Mouse (Mus musculus): ENCODE measurements at regions not wholly inside any gene's neighbourhood (a gene's known extent, or its start where the extent isn't known, plus 50 kb on each side); places are given as distances from the start of the nearest gene placed in this dataset.

GRCm38 (mm10) chr5:120020748-120021147 lies 95.5 kb upstream of the Rbm19 start:
- no peak for ATAC-seq (replicated peaks; ENCODE audit: low FRiP score, low TSS enrichment, poor library complexity, severe bottlenecking)

- no peak for ATAC-seq (replicated peaks; ENCODE audit: low FRiP score, low TSS enrichment, poor library complexity, severe bottlenecking)
These were observed 94.0 kb upstream of the Rbm19 start for GRCm38 (mm10) chr5:120022276-120022675.

- no peak for ATAC-seq (replicated peaks; ENCODE audit: low FRiP score, low TSS enrichment, poor library complexity, severe bottlenecking)
These were observed 92.2 kb upstream of the Rbm19 start for GRCm38 (mm10) chr5:120024071-120024470.

GRCm38 (mm10) chr5:120025212-120025611 lies 91.1 kb upstream of the Rbm19 start:
- ATAC-seq (replicated peaks; ENCODE audit: low FRiP score, low TSS enrichment, poor library complexity, severe bottlenecking): no peak

GRCm38 (mm10) chr5:120030904-120031303 lies 85.4 kb upstream of the Rbm19 start:
- no peak for ATAC-seq (replicated peaks; ENCODE audit: low FRiP score, low TSS enrichment, poor library complexity, severe bottlenecking)

GRCm38 (mm10) chr5:120031614-120032013 lies 84.7 kb upstream of the Rbm19 start:
- no peak for ATAC-seq (replicated peaks; ENCODE audit: low FRiP score, low TSS enrichment, poor library complexity, severe bottlenecking)

- ATAC-seq (replicated peaks; ENCODE audit: low FRiP score, low TSS enrichment, poor library complexity, severe bottlenecking): no peak
These were observed 81.7 kb upstream of the Rbm19 start for GRCm38 (mm10) chr5:120034499-120035077.

GRCm38 (mm10) chr5:120035251-120035650 lies 81.0 kb upstream of the Rbm19 start:
- no peak for ATAC-seq (replicated peaks; ENCODE audit: low FRiP score, low TSS enrichment, poor library complexity, severe bottlenecking)

- no peak for ATAC-seq (replicated peaks; ENCODE audit: low FRiP score, low TSS enrichment, poor library complexity, severe bottlenecking)
These were observed 78.5 kb upstream of the Rbm19 start for GRCm38 (mm10) chr5:120037806-120038205.

- no peak for ATAC-seq (replicated peaks; ENCODE audit: low FRiP score, low TSS enrichment, poor library complexity, severe bottlenecking)
These were observed 72.5 kb upstream of the Rbm19 start for GRCm38 (mm10) chr5:120043786-120044185.

- ATAC-seq (replicated peaks; ENCODE audit: low FRiP score, low TSS enrichment, poor library complexity, severe bottlenecking): no peak
These were observed 67.0 kb upstream of the Rbm19 start for GRCm38 (mm10) chr5:120049063-120049781.

GRCm38 (mm10) chr5:120050728-120051436 lies 65.4 kb upstream of the Rbm19 start:
- no peak for ATAC-seq (replicated peaks; ENCODE audit: low FRiP score, low TSS enrichment, poor library complexity, severe bottlenecking)

- ATAC-seq (replicated peaks; ENCODE audit: low FRiP score, low TSS enrichment, poor library complexity, severe bottlenecking): no peak
These were observed 61.6 kb upstream of the Rbm19 start for GRCm38 (mm10) chr5:120054498-120055167.
